Mouse (Mus musculus): Measurements from ENCODE around the gene Nr6a1. TPM values are rescaled to one million over a fixed set of nuclear protein-coding genes. Genes with fewer than 3 reads are reported as not detected.

Gene Nr6a1
- polyA plus RNA-seq, 1 experiment, result 1.3 TPM

DNA sequence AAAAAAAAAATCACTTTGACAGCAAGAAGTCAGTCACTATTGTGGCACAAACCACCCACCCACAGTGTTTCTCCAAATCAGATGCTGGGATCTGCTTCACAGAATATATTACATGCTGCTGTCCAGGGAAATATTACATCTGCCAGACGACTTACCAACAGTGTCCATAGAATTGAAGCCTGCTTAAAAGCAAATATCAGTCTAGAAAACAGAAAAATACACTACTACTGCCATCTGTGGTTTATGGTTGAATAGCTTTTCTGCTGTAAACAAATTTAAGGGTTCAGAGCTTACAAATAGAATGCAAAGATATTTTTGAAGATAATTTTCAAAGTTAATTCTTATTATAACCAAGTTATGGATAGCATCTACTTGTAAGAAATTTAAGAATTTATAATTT is 6.1 kb downstream of the Nr6a1 start:
- DNase-seq (ENCODE audit: low read depth in 1 of 2, low spot score in 2 of 2), result no peak
- peaks cover 5% of the 10 kb centered on the region; the same call in 1 of the 2 replicates for H3K4me1 ChIP-seq (ENCODE audit: control insufficient read depth, insufficient read depth, insufficient read length)
- H3K27ac ChIP-seq (ENCODE audit: insufficient read depth, low read length), result no peak overlapping the region
- H3K27me3 ChIP-seq (ENCODE audit: control insufficient read depth, insufficient read depth, low read length), result peaks cover 16% of the 10 kb centered on the region
- no peaks in the 10 kb centered on the region for H3K36me3 ChIP-seq (ENCODE audit: control insufficient read depth, insufficient read depth, low read length)
- TF ChIP-seq POLR2A (IDR thresholded peaks at IDR 0.05; ENCODE audit: low read depth, low read length), result no peak
- WGBS, result 43% methylated on average over 1 of the region's 1 CpGs
- H3K4me3 ChIP-seq (ENCODE audit: extremely low read depth, insufficient read depth, insufficient read length), result no peak overlapping the region

- no peak for DNase-seq (ENCODE audit: low read depth in 1 of 2, low spot score in 2 of 2)
Measured at GRCm38 (mm10) chr2:38916947-38917691, 10.4 kb downstream of the Nr6a1 start.

DNA sequence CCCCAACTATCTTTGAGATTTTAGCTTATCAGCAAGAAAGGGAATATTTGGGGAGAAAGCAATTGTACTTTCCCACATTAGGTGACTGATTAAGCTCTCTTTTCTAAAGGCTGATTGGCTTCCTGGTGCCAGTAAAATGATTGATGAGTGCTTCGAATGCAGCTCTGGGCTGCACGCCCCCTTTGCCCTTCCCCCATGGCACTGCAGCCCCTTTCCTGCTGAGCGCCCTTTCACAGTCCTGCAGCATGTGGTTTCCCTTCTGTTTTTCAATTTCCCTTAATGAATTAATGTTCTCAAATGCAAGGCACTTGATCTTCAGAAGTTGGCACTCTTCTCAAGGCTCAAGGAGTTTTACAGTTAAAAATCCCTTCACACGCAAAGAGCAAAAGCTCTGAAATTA is 12.5 kb downstream of the Nr6a1 start:
- Histone ChIP-seq H3K4me1 (ENCODE audit: control insufficient read depth, insufficient read depth, insufficient read length) (no peaks in the 10 kb centered on the region), H3K27ac (ENCODE audit: insufficient read depth, low read length) (no peak overlapping the region), H3K27me3 (ENCODE audit: control insufficient read depth, insufficient read depth, low read length) (no peaks in the 10 kb centered on the region), H3K36me3 (ENCODE audit: control insufficient read depth, insufficient read depth, low read length) (no peaks in the 10 kb centered on the region), H3K4me3 (ENCODE audit: extremely low read depth, insufficient read depth, insufficient read length) (no peak overlapping the region)
- 58% methylated on average over 4 of the region's 4 CpGs for WGBS
- TF ChIP-seq POLR2A (IDR thresholded peaks at IDR 0.05; ENCODE audit: low read depth, low read length) (no peak), CTCF (IDR thresholded peaks at IDR 0.05; ENCODE audit: extremely low read depth, insufficient read depth, insufficient read length, insufficient replicate concordance) (no peak)
- no peak for DNase-seq (ENCODE audit: low read depth in 1 of 2, low spot score in 2 of 2)

More at GRCm38 (mm10) chr2:38916947-38917691, 10.4 kb downstream of the Nr6a1 start:
- H3K27me3 ChIP-seq (ENCODE audit: control insufficient read depth, insufficient read depth, low read length), result no peaks in the 10 kb centered on the region
- WGBS, result 91% methylated on average over 4 of the region's 4 CpGs
- H3K4me3 ChIP-seq (ENCODE audit: extremely low read depth, insufficient read depth, insufficient read length), result no peak overlapping the region
- no peak for TF ChIP-seq POLR2A (IDR thresholded peaks at IDR 0.05; ENCODE audit: low read depth, low read length)
- TF ChIP-seq CTCF (IDR thresholded peaks at IDR 0.05; ENCODE audit: extremely low read depth, insufficient read depth, insufficient read length, insufficient replicate concordance), result no peak
- no peaks in the 10 kb centered on the region for H3K36me3 ChIP-seq (ENCODE audit: control insufficient read depth, insufficient read depth, low read length)
- no peaks in the 10 kb centered on the region for H3K4me1 ChIP-seq (ENCODE audit: control insufficient read depth, insufficient read depth, insufficient read length)
- H3K27ac ChIP-seq (ENCODE audit: insufficient read depth, low read length), result no peak overlapping the region

DNA sequence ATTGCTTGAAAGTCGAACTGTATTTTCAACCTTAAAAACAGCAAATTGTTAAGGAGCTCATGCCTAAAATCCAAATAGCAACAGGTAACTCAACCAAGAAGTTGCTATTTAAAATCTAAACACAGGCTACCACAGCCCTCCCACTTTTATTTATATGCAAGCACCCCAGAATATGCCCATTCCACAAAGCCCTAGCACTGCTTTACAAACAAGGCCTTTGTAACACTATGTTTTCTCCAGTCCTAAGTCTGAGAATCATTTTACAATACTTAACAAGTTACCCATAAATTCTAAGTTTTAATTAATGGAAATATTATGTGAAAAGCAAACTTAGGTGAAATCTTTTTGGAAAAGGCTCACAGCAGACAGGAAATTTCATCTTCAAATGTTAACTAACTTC is 13.0 kb downstream of the Nr6a1 start:
- DNase-seq (ENCODE audit: low read depth in 1 of 2, low spot score in 2 of 2), result no peak
- H3K27ac ChIP-seq (ENCODE audit: insufficient read depth, low read length), result no peak overlapping the region
- TF ChIP-seq POLR2A (IDR thresholded peaks at IDR 0.05; ENCODE audit: low read depth, low read length) (no peak), CTCF (IDR thresholded peaks at IDR 0.05; ENCODE audit: extremely low read depth, insufficient read depth, insufficient read length, insufficient replicate concordance) (no peak)
- H3K4me1 ChIP-seq (ENCODE audit: control insufficient read depth, insufficient read depth, insufficient read length), result no peaks in the 10 kb centered on the region
- H3K27me3 ChIP-seq (ENCODE audit: control insufficient read depth, insufficient read depth, low read length), result no peaks in the 10 kb centered on the region
- no peak overlapping the region for H3K4me3 ChIP-seq (ENCODE audit: extremely low read depth, insufficient read depth, insufficient read length)
- H3K36me3 ChIP-seq (ENCODE audit: control insufficient read depth, insufficient read depth, low read length), result no peaks in the 10 kb centered on the region
- 90% methylated on average over 1 of the region's 1 CpGs for WGBS

- 82% methylated on average over 1 of the region's 1 CpGs for WGBS
- H3K27ac ChIP-seq (ENCODE audit: insufficient read depth, low read length), result no peak overlapping the region
- DNase-seq (ENCODE audit: low read depth in 1 of 2, low spot score in 2 of 2), result no peak
Measured at GRCm38 (mm10) chr2:38908604-38909003, 18.9 kb downstream of the Nr6a1 start.

DNA sequence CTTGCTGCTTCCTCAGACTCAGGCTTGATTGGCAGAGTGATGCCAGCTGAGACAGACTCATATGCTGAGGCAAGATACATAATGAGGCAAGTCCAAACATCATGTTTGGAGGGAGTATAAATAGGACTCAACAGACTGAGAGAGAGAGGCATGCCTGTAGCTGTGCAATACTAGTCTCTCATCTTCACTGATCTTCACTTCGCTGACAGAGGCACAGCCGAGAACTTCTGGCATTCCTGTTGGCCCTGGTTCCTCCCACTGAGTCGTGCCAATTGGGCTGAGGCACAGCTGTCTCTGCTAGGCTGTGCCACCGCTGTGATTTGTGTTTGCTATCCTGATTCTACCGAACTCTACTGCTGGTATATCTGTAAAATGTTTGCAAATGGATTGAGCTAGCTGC is 21.4 kb downstream of the Nr6a1 start:
- no peak for DNase-seq (ENCODE audit: low read depth in 1 of 2, low spot score in 2 of 2)
- Histone ChIP-seq H3K36me3 (ENCODE audit: control insufficient read depth, insufficient read depth, low read length) (no peaks in the 10 kb centered on the region), H3K27ac (ENCODE audit: insufficient read depth, low read length) (no peak overlapping the region), H3K4me1 (ENCODE audit: control insufficient read depth, insufficient read depth, insufficient read length) (no peaks in the 10 kb centered on the region), H3K27me3 (ENCODE audit: control insufficient read depth, insufficient read depth, low read length) (no peaks in the 10 kb centered on the region), H3K4me3 (ENCODE audit: extremely low read depth, insufficient read depth, insufficient read length) (no peak overlapping the region)
- WGBS, result 88% methylated on average over 5 of the region's 5 CpGs
- TF ChIP-seq POLR2A (IDR thresholded peaks at IDR 0.05; ENCODE audit: low read depth, low read length), result no peak
- no peak for TF ChIP-seq CTCF (IDR thresholded peaks at IDR 0.05; ENCODE audit: extremely low read depth, insufficient read depth, insufficient read length, insufficient replicate concordance)

More at GRCm38 (mm10) chr2:38908604-38909003, 18.9 kb downstream of the Nr6a1 start:
- Histone ChIP-seq H3K27me3 (ENCODE audit: control insufficient read depth, insufficient read depth, low read length) (no peaks in the 10 kb centered on the region), H3K4me3 (ENCODE audit: extremely low read depth, insufficient read depth, insufficient read length) (no peak overlapping the region), H3K4me1 (ENCODE audit: control insufficient read depth, insufficient read depth, insufficient read length) (no peaks in the 10 kb centered on the region), H3K36me3 (ENCODE audit: control insufficient read depth, insufficient read depth, low read length) (no peaks in the 10 kb centered on the region)
- no peak for TF ChIP-seq CTCF (IDR thresholded peaks at IDR 0.05; ENCODE audit: extremely low read depth, insufficient read depth, insufficient read length, insufficient replicate concordance)
- no peak for TF ChIP-seq POLR2A (IDR thresholded peaks at IDR 0.05; ENCODE audit: low read depth, low read length)

- Histone ChIP-seq H3K4me3 (ENCODE audit: extremely low read depth, insufficient read depth, insufficient read length) (no peak overlapping the region), H3K36me3 (ENCODE audit: control insufficient read depth, insufficient read depth, low read length) (no peaks in the 10 kb centered on the region), H3K27me3 (ENCODE audit: control insufficient read depth, insufficient read depth, low read length) (no peaks in the 10 kb centered on the region), H3K4me1 (ENCODE audit: control insufficient read depth, insufficient read depth, insufficient read length) (no peaks in the 10 kb centered on the region), H3K27ac (ENCODE audit: insufficient read depth, low read length) (no peak overlapping the region)
- no peak for TF ChIP-seq CTCF (IDR thresholded peaks at IDR 0.05; ENCODE audit: extremely low read depth, insufficient read depth, insufficient read length, insufficient replicate concordance)
- no peak for TF ChIP-seq POLR2A (IDR thresholded peaks at IDR 0.05; ENCODE audit: low read depth, low read length)
- 65% methylated on average over 1 of the region's 1 CpGs for WGBS
- DNase-seq (ENCODE audit: low read depth in 1 of 2, low spot score in 2 of 2), result no peak
Measured at GRCm38 (mm10) chr2:38904290-38904689, 23.2 kb downstream of the Nr6a1 start.
